Mouse (Mus musculus) 3134 (cell line): ENCODE measurements around the gene Ston1.

ENCODE experiments used
- DNase-seq: peaks from one replicate; pipeline ENCODE4 v3.0.0-alpha.2; 2011; ENCODE audit warnings: low spot score; ENCODE audit not compliant: insufficient read length; ENCODE audit errors: extremely low read depth

Gene Ston1

GRCm38 (mm10) chr17:88666076-88666475, 68.6 kb downstream of the Ston1 start:
- no peak for DNase-seq

- no peak for DNase-seq
These were observed 71.0 kb downstream of the Ston1 start, which contains the start of gene Gtf2a1l for GRCm38 (mm10) chr17:88668452-88668851. Gtf2a1l (plus strand) TSS chr17:88668660.

- no peak for DNase-seq
These were observed 72.4 kb downstream of the Ston1 start for GRCm38 (mm10) chr17:88669921-88670320.

- no peak for DNase-seq
These were observed 73.3 kb downstream of the Ston1 start for GRCm38 (mm10) chr17:88670800-88671199.

- DNase-seq = no peak
These were observed 78.1 kb downstream of the Ston1 start for GRCm38 (mm10) chr17:88675310-88676309.

- DNase-seq = no peak
These were observed 90.7 kb downstream of the Ston1 start for GRCm38 (mm10) chr17:88688226-88688625.

- DNase-seq = no peak
These were observed 99.3 kb downstream of the Ston1 start for GRCm38 (mm10) chr17:88696656-88697333.

- DNase-seq = no peak
These were observed 103.4 kb downstream of the Ston1 start for GRCm38 (mm10) chr17:88700901-88701300.

GRCm38 (mm10) chr17:88702345-88702744, 104.9 kb downstream of the Ston1 start:
- no peak for DNase-seq

GRCm38 (mm10) chr17:88703112-88703511, 105.6 kb downstream of the Ston1 start:
- no peak for DNase-seq

GRCm38 (mm10) chr17:88706231-88706649, 108.8 kb downstream of the Ston1 start:
- no peak for DNase-seq
